Mouse (Mus musculus): ENCODE results near the gene Ankrd33. TPM values are rescaled to one million over a fixed set of nuclear protein-coding genes. Genes with fewer than 3 reads are reported as not detected.

Gene Ankrd33
- polyA plus RNA-seq, 1 experiment, result not detected

DNA sequence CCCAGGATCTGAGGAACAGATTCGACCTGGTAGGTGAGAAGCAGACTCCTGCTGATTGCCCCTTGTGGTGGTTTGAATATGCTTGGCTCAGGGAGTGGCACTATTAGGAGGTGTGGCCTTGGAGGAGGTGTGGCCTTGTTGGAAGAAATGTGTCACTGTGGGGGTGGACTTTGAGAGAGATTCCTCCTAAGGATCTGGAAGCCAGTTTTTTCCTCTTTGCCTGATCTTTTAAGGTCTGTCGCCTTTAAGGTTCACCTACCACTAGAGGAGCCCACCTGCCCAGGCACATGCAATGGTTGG is 6.7 kb downstream of the Ankrd33 start:
- no peak for DNase-seq (ENCODE audit: low spot score)

GRCm38 (mm10) chr15:101123202-101123601 is 7.6 kb downstream of the Ankrd33 start:
- no peak for DNase-seq (ENCODE audit: low spot score)

DNA sequence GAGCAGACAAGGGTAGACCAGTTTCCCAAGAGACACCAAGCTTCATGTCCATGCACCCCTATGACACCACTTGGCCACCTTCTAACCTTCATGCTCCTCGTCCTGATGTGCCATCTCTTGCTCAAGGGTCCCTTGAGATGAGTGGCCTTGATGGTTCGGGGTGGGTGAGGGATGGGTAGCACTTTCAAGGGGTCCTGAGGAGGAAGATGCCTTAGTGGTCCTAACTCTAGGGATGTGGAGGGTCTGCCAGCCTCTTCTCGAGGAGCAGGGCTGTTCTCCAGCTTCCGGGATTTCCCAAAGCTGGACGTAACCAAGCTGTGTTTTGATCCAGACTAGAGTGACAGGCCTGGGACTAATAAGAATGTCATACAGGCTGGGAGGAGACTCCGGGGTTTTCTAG is 10.0 kb downstream of the Ankrd33 start:
- no peak for DNase-seq (ENCODE audit: low spot score)

DNA sequence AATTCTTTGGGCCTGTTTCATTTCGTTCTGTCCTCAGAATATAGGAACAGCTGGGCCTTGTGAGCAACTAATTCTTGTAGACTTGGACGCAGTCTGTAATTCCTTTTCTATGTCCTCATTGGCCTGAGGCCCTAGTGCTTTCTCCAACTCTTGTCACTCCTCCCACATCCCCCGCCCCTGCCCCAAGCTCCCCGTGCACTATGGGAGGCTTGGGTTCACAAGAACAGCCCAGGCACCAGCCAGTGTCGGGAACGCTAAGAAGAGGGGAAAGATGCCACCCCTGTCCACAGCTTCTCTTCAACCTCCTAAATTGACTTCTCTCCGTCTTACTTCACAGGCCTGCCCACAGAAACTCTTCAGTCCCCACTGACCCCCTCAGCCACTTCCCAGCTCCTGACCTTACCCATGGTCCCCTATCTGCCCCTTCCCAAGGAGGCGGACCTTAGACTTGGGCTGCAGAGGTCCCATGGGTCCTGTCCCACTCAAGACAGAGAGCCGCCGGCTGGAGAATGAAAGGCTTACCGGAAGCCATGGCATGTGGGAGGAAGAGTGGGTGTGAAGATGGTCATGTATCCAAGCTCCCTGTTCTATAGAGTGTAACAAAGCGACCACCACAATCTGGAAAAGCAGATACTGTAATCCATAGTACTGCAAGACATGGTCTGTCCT is 11.5 kb downstream of the Ankrd33 start:
- no peak for DNase-seq (ENCODE audit: low spot score)

- no peak for DNase-seq (ENCODE audit: low spot score)
Observed at GRCm38 (mm10) chr15:101128181-101129089, 12.9 kb downstream of the Ankrd33 start, which contains the start of gene Acvrl1. Acvrl1 (plus strand) TSS chr15:101128522.

DNA sequence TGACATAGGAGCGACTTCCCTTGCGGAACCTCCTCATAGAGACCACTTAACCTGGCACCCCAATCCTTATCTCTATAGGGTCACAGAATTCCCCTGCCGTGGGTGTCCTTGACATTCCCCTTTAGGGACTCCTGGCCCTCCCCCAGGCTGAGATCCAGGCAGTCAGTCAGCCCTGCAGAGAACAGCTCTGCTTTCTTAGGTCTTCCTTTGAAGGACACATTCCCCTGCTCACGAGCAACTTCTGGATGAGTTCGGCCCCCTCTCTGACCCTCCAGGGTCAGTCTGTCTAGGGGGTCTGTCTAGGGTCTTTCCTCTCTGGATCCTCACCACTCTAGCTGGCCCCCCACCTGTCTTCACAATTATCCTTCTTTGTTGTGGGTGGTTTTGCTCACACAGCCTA is 13.9 kb downstream of the Ankrd33 start:
- DNase-seq (ENCODE audit: low spot score), result no peak

DNA sequence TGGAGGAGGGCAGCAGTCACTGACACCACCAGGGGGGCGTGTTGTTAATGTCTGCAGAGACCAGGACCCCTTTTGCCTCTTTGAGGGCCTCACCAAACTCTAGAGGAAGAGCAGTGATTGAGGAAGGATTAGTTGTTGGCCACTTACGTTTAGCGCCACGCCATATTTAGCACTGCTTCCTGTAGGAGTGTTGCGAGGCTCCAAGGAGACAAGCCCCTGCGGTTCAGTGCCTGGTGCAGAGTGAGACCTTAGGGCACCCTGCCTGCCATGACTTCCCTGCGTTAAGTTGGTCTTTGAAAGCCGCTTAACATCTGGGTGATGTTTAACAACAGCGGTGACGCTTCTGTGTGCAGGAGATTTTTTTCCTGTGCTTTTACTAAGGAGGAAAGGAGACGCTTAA is 15.9 kb downstream of the Ankrd33 start:
- no peak for DNase-seq (ENCODE audit: low spot score)

- no peak for DNase-seq (ENCODE audit: low spot score)
Observed at GRCm38 (mm10) chr15:101132041-101132440, 16.5 kb downstream of the Ankrd33 start.

GRCm38 (mm10) chr15:101132761-101133160 is 17.2 kb downstream of the Ankrd33 start:
- DNase-seq (ENCODE audit: low spot score), result no peak

DNA sequence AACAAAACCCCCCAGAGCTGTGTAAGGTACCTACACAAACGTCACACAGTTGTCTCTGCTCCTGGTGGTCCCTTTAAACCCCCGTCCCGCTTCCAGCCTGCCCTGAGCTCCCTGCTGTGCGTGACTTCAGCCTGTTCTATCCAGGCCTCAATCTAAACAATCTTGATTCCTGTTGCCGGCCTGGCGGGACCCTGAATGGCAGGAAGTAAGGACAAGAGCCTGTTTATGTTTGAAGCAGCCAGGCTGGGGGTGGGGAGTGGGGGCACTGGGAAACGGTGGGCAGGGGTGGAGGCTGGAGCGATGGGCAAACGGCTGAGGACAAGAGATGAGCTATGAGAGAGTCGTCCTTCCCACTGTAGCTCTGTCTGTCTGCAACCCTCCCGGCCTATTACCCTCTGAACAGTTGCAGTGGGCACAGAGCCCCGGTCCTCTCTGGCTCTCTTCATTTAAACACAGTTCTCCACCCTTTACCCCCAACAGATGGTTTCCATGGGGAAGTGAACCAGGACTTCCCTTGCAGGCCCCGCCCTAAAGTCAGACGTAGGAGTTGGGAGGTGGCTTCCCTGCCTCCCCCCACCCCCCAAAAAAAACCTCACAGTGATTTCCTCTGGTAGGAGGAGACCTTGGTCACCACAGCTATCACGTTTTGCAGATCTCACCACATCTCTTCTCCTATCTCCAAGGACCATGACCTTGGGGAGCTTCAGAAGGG is 18.6 kb downstream of the Ankrd33 start:
- DNase-seq (ENCODE audit: low spot score), result no peak

DNA sequence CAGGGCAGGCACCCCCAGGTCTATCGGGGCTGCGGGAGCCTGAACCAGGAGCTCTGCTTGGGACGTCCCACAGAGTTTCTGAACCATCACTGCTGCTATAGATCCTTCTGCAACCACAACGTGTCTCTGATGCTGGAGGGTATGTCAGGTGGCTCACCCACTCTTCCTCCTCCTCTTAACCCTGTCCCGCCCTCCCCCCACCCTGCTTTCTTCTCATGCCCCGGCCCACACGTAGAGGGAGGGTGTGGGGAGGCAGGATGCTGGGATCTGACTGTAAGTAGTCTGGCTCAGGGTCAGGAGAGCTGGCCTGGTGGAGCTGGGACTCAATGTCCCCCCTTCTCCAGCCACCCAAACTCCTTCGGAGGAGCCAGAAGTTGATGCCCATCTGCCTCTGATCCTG is 19.9 kb downstream of the Ankrd33 start:
- no peak for DNase-seq (ENCODE audit: low spot score)

DNA sequence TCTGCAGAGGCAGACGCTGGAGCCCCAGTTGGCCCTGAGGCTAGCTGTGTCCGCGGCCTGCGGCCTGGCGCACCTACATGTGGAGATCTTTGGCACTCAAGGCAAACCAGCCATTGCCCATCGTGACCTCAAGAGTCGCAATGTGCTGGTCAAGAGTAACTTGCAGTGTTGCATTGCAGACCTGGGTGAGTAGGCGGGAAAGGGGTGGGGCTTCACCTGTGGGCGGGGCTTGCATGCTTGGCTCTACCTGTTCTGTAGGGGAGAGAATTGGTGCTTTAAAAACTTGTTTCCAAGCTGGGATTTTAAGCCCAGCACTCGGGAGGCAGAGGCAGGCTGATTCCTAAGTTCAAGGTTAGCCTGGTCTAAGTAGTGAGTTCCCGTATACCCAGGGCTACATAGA is 21.9 kb downstream of the Ankrd33 start:
- no peak for DNase-seq (ENCODE audit: low spot score)

GRCm38 (mm10) chr15:101138675-101139074 is 23.1 kb downstream of the Ankrd33 start:
- DNase-seq (ENCODE audit: low spot score), result no peak

GRCm38 (mm10) chr15:101139885-101140284 is 24.3 kb downstream of the Ankrd33 start:
- no peak for DNase-seq (ENCODE audit: low spot score)

DNA sequence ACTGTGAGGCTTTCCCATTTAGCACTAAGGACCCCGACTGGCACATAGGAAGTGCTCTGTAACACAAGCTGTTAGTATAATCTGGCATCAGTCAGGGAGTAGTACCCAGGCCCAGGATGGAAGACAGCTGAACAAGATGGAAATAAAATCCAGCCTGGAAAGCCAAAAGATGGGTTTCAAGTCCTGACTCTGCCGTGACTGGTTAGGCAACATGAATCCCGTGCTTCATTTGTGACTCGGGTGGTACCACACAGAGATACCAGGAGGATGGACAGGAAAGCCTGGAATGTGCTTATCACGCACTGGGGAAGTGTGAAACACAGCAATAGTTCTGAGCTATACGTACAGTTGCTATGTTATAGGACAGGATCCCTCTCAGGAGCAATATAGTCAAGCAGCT is 25.0 kb downstream of the Ankrd33 start:
- no peak for DNase-seq (ENCODE audit: low spot score)

GRCm38 (mm10) chr15:101141061-101141541 is 25.5 kb downstream of the Ankrd33 start:
- no peak for DNase-seq (ENCODE audit: low spot score)

DNA sequence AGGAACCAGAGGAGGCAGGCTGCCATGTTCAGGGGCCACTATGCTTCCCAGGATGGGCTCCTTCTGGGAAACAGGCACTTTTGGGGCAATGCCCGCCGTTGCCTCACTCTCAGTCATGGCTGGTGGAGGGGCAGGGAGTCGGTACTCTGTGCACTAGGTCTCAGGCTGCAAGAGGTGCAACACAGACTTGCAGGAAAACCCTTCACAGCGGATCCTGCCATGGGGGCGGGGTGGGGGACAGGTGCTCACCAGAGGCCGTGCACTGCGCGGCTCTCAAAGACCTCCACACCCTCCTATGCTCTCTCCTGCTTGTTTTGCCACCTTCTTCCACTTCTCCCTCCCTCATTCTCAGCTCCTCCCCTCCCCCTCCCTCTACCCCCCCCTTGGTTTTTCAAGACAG is 27.1 kb downstream of the Ankrd33 start:
- no peak for DNase-seq (ENCODE audit: low spot score)

DNA sequence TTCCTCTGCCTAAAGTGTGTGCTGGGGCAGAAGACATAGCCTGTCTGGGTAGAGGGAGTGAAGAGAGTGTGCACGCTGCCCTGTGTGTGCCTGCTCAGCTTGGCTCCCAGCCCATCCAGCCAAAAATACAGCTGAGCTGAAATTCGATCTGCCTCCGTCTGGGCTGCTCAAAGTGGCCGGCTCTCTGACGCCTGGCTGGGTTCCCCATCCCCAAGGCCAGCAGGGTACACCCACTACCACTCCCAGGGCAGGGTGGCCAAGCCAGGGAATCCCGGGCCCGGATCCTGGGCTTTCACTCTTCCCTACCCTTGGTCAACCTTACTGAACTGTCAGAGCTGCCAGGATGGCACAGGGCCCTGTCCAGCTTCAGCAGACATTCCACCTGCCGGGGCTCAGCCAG is 27.9 kb downstream of the Ankrd33 start:
- no peak for DNase-seq (ENCODE audit: low spot score)

DNA sequence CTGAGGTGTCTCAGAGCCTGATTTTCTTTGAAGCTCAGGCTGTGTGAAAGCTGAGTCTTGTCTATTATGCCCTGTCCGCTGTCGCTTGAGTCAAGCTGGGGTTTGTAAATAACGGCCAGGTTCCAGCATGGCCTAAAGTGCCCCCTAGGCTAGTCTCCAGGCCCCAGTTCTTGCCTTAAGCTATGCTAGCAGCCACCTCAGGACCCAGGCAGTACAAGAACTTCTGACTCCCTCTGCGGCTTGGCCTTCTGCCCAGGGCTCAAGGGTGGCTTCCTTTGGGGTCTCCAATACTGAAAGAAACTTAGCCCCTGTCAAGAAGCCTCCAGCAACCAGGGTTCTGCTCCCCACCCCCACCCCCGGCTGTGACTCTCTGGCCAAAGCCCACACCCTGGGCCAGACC is 28.6 kb downstream of the Ankrd33 start:
- DNase-seq (ENCODE audit: low spot score), result no peak

DNA sequence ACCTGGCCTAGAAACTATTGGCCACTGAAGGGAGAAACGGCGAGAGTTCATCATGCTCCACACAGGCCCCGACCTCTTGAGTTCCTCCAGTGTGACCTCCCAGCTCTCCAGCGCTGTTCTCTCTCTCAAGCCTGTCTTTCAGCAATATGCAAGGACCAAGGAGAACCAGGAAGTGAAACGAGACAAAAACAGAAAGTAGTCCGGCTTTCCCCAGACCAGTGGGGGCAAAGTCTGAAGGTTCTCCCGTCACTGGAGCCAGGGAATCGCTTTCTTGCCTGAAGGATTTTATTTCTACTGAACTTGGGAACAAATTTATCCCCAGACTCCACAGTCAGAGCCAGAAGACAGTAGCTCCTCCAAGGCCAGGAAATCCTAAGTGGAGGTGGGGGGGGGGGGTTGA is 29.2 kb downstream of the Ankrd33 start:
- DNase-seq (ENCODE audit: low spot score), result no peak

DNA sequence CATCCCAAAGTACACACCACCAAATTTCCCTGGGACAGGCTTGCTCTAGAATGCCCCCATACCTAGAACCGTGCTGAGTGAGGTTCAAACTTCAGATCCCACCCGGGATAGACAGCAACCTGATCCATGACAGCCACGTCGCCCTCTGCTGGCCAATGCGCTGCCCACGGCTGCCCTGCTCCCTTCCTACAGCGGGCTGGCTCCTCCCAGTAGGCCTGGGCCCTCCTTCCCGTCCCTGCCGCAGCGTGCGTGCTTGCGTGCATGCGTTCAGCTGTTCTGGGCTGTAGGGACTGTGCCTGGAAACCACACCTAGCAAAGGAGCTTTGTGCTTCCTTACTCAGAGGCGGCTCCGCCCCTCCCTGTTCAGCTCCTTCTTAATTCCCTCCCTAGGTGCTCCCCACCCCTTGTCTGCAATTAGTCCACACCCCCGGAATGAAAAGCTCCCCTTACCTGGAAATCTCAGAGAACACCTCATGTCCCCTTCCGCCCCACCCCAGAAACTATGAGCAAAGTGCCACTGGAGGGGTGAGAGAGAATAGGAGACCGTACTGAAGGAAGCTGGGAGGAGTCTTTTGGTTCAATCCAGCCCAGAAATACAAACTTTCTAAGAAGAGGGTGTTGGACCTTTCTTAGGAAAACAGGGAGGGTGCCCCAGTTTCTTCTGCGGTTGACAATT is 30.0 kb downstream of the Ankrd33 start:
- DNase-seq (ENCODE audit: low spot score), result peak; percentile 93
